ENCODE assay signal across 19 mouse cellular contexts in the genomic region with DNA sequence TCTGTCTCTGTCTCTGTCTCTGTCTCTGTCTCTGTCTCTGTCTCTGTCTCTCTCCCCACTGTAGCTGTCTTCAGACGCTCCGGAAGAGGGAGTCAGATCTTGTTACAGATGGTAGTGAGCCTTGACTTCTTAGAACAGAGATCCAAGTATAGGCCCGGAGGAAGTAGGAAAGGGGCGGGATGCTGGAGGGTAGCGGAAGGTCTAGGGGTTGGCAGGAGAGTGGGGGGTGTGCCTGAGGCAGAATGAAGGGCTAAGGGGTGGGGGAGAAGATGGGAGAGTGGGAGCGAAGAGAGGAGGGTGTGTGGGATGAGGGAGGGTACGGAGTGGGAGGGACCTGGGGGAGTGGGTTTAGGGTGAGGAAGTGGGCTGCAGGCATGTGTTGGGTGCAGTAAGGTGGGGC. TPM values are rescaled to one million over a fixed set of nuclear protein-coding genes. Genes with fewer than 3 reads are reported as not detected.
DNase-seq lines count a peak whose midpoint lies in the region; ATAC-seq and TF ChIP-seq lines count a peak whose summit lies in the region.
"Had no signal": no experiment of that assay in that cellular context is flagged by ENCODE, and none has a peak within 500 bp of the region (broad histone marks: within the 10 kb centered on the region; RNA-seq: fewer than 3 reads in every experiment).

No protein-coding gene starts in this region.

- TF ChIP-seq EP300 in stomach, postnatal 0 days (optimal IDR thresholded peaks at IDR 0.05): no peak

- H3K36me3 ChIP-seq in heart, embryonic 16.5 days (ENCODE audit: control insufficient read depth, insufficient read depth): no peaks in the 10 kb centered on the region
- no peaks in the 10 kb centered on the region for H3K36me3 ChIP-seq in kidney, embryonic 15.5 days
- H3K36me3 ChIP-seq in midbrain, embryonic 11.5 days (ENCODE audit: control insufficient read depth, insufficient read depth, low read length): no peaks in the 10 kb centered on the region
- H3K36me3 ChIP-seq in midbrain, embryonic 10.5 days: no peaks in the 10 kb centered on the region
- H3K36me3 ChIP-seq in stomach, postnatal 0 days (ENCODE audit: control insufficient read depth, insufficient read depth, low read length): no peaks in the 10 kb centered on the region
- H3K36me3 ChIP-seq: forebrain, embryonic 15.5 days; heart, embryonic 10.5 days; hindbrain, embryonic 10.5 days had no signal

- ATAC-seq in heart, embryonic 16.5 days (replicated peaks; ENCODE audit: extremely low read depth, insufficient read depth, low FRiP score): no peak
- 0 out of 2 replicates have a peak, but pooled peaks have one; percentile 22 for ATAC-seq in kidney, embryonic 15.5 days (replicated peaks; ENCODE audit: low FRiP score)
- no peak for ATAC-seq in midbrain, embryonic 11.5 days (ENCODE audit: low FRiP score)
- peak; percentile 16; the same call in 1 of the 2 replicates for ATAC-seq in stomach, postnatal 0 days (ENCODE audit: low FRiP score, low TSS enrichment)
- ATAC-seq: activated CD4-positive, CD25-positive, alpha-beta regulatory T cell, adult 4 months; forebrain, embryonic 15.5 days; Patski had no signal

- no peaks in the 10 kb centered on the region for H3K27me3 ChIP-seq in heart, embryonic 16.5 days (ENCODE audit: control insufficient read depth, insufficient read depth, low read length)
- H3K27me3 ChIP-seq in kidney, embryonic 15.5 days: no peaks in the 10 kb centered on the region
- no peaks in the 10 kb centered on the region for H3K27me3 ChIP-seq in midbrain, embryonic 11.5 days (ENCODE audit: control insufficient read depth, insufficient read depth, low read length)
- H3K27me3 ChIP-seq in midbrain, embryonic 10.5 days (ENCODE audit: low read depth, poor library complexity, severe bottlenecking): 0 out of 2 replicates have a peak, but pooled peaks cover 8% of the 10 kb centered on the region
- H3K27me3 ChIP-seq in stomach, postnatal 0 days (ENCODE audit: control insufficient read depth, insufficient read depth, low read length): no peaks in the 10 kb centered on the region
- H3K27me3 ChIP-seq: CH12.LX; forebrain, embryonic 15.5 days; Patski had no signal

- DNase-seq in heart, adult 8-10 months (ENCODE audit: low spot score): no peak
- no peak for DNase-seq in kidney, postnatal 10 days
- peak; percentile 23 for DNase-seq in midbrain, embryonic 11.5 days (ENCODE audit: low spot score, missing footprints)
- no peak for DNase-seq in midbrain, embryonic 10.5 days (ENCODE audit: low spot score)
- DNase-seq in stomach, postnatal 0 days (ENCODE audit: low spot score): no peak
- no peak for DNase-seq in adrenal gland, postnatal 14 days
- DNase-seq: adrenal gland, postnatal 25 days; cerebellum, adult 18-20 months; cerebellum, postnatal 10 days; gastrocnemius, postnatal 14 days had no signal

- no peak overlapping the region for H3K9ac ChIP-seq in heart, embryonic 16.5 days (ENCODE audit: low read length)
- H3K9ac ChIP-seq in kidney, embryonic 15.5 days: no peak overlapping the region
- H3K9ac ChIP-seq in midbrain, embryonic 11.5 days (ENCODE audit: low read length): no peak overlapping the region
- no peak overlapping the region for H3K9ac ChIP-seq in stomach, postnatal 0 days (ENCODE audit: low read length)
- H3K9ac ChIP-seq: forebrain, embryonic 15.5 days; hindbrain, embryonic 14.5 days had no signal

- no peak overlapping the region for H3K4me3 ChIP-seq in heart, embryonic 16.5 days (ENCODE audit: low read length)
- H3K4me3 ChIP-seq in kidney, embryonic 15.5 days (replicated peaks): no peak overlapping the region
- H3K4me3 ChIP-seq in midbrain, embryonic 11.5 days (ENCODE audit: low read depth, low read length): no peak overlapping the region
- H3K4me3 ChIP-seq in midbrain, embryonic 10.5 days: no peak overlapping the region
- H3K4me3 ChIP-seq in stomach, postnatal 0 days (ENCODE audit: low read depth, low read length): no peak overlapping the region
- H3K4me3 ChIP-seq: forebrain, embryonic 15.5 days; heart, embryonic 10.5 days; hindbrain, embryonic 10.5 days had no signal

- H3K4me1 ChIP-seq in heart, embryonic 16.5 days (ENCODE audit: control insufficient read depth, insufficient read depth, low read length): no peaks in the 10 kb centered on the region
- peaks cover 12% of the 10 kb centered on the region for H3K4me1 ChIP-seq in kidney, embryonic 15.5 days
- no peaks in the 10 kb centered on the region for H3K4me1 ChIP-seq in midbrain, embryonic 11.5 days (ENCODE audit: control insufficient read depth, insufficient read depth, low read length)
- peaks cover under 1% of the 10 kb centered on the region; the same call in 1 of the 2 replicates for H3K4me1 ChIP-seq in midbrain, embryonic 10.5 days
- H3K4me1 ChIP-seq in stomach, postnatal 0 days (replicated peaks; ENCODE audit: control insufficient read depth, insufficient read depth): no peaks in the 10 kb centered on the region
- H3K4me1 ChIP-seq: hindbrain, embryonic 10.5 days had no signal

- H3K27ac ChIP-seq in heart, embryonic 16.5 days (ENCODE audit: low read length): peak overlapping the region; percentile 10; the same call in 1 of the 2 replicates
- peak overlapping the region; percentile 37; the same call in 1 of the 2 replicates for H3K27ac ChIP-seq in kidney, embryonic 15.5 days
- H3K27ac ChIP-seq in midbrain, embryonic 11.5 days (ENCODE audit: low read depth, low read length): no peak overlapping the region
- no peak overlapping the region for H3K27ac ChIP-seq in midbrain, embryonic 10.5 days (replicated peaks)
- H3K27ac ChIP-seq in stomach, postnatal 0 days (replicated peaks): no peak overlapping the region
- H3K27ac ChIP-seq: forebrain, embryonic 15.5 days; heart, embryonic 10.5 days; hindbrain, embryonic 10.5 days; hindbrain, embryonic 14.5 days had no signal

- H3K9me3 ChIP-seq in heart, embryonic 16.5 days (replicated peaks; ENCODE audit: control insufficient read depth, low read length): no peaks in the 10 kb centered on the region
- no peaks in the 10 kb centered on the region for H3K9me3 ChIP-seq in kidney, embryonic 15.5 days (replicated peaks)
- no peaks in the 10 kb centered on the region for H3K9me3 ChIP-seq in midbrain, embryonic 11.5 days (ENCODE audit: control insufficient read depth, low read length)
- H3K9me3 ChIP-seq in midbrain, embryonic 10.5 days (replicated peaks): no peaks in the 10 kb centered on the region
- H3K9me3 ChIP-seq in stomach, postnatal 0 days (ENCODE audit: control insufficient read depth, low read length): no peaks in the 10 kb centered on the region
- H3K9me3 ChIP-seq: forebrain, embryonic 15.5 days; heart, embryonic 10.5 days; hindbrain, embryonic 10.5 days had no signal

- WGBS in heart, embryonic 16.5 days: 54% methylated on average over 7 of the region's 7 CpGs
- 29% methylated on average over 7 of the region's 7 CpGs for WGBS in kidney, embryonic 15.5 days
- 77% methylated on average over 7 of the region's 7 CpGs for WGBS in midbrain, embryonic 11.5 days
- WGBS in midbrain, embryonic 10.5 days: 78% methylated on average over 7 of the region's 7 CpGs
- 65% methylated on average over 7 of the region's 7 CpGs for WGBS in stomach, postnatal 0 days

- no peak for TF ChIP-seq CTCF in stomach, postnatal 0 days (IDR thresholded peaks at IDR 0.05; ENCODE audit: low read depth)

- H3K4me2 ChIP-seq in heart, embryonic 16.5 days (ENCODE audit: low read depth, low read length): no peak overlapping the region
- H3K4me2 ChIP-seq in kidney, embryonic 15.5 days: 0 out of 2 replicates have a peak overlapping the region, but pooled peaks have one; percentile 4
- no peak overlapping the region for H3K4me2 ChIP-seq in midbrain, embryonic 11.5 days
- no peak overlapping the region for H3K4me2 ChIP-seq in stomach, postnatal 0 days (replicated peaks; ENCODE audit: low read depth)
- H3K4me2 ChIP-seq: forebrain, embryonic 15.5 days; hindbrain, embryonic 14.5 days had no signal

RNA-seq across cellular contexts. Expression of gene Trpv2, which starts 8.5 kb away (rescaled TPM):
- 6.1 and 6.8 TPM in 2 replicates for polyA plus RNA-seq in heart, embryonic 16.5 days (2015; fragmentation: Nextera tagmentation; extraction: Ambion mirVana)
- total RNA-seq in heart, adult 8-10 months (2022): 1 to 10 TPM; 1.6 to 4.1 (median 1.8) TPM
- polyA plus RNA-seq in kidney, embryonic 15.5 days (2015; fragmentation: Nextera tagmentation; extraction: Ambion mirVana): 3.5 and 6.4 TPM in 2 replicates
- 4.9 and 5.4 TPM in 2 replicates for polyA plus RNA-seq in midbrain, embryonic 11.5 days (2014; fragmentation: Nextera tagmentation; extraction: Ambion mirVana)
- polyA plus RNA-seq in midbrain, embryonic 10.5 days (2016; fragmentation: Nextera tagmentation; extraction: Ambion mirVana): 3.5 and 6.4 TPM in 2 replicates
- polyA plus RNA-seq in stomach, postnatal 0 days (2015; fragmentation: Nextera tagmentation; extraction: Ambion mirVana): 9.6 and 11.0 TPM in 2 replicates
- total RNA-seq in adrenal gland, postnatal 14 days (2021): 3.8 and 5.1 TPM in 2 replicates

RNA-seq across cellular contexts. Expression of gene Ubb, which starts 14.8 kb away (rescaled TPM):
- 2,482 and 2,483 TPM in 2 replicates for polyA plus RNA-seq in heart, embryonic 16.5 days (2015; fragmentation: Nextera tagmentation; extraction: Ambion mirVana)
- 100 to 1,000 TPM; 692 to 761 (median 719) TPM for total RNA-seq in heart, adult 8-10 months (2022)
- 3,192 and 3,248 TPM in 2 replicates for polyA plus RNA-seq in kidney, embryonic 15.5 days (2015; fragmentation: Nextera tagmentation; extraction: Ambion mirVana)
- 3,727 and 3,899 TPM in 2 replicates for polyA plus RNA-seq in midbrain, embryonic 11.5 days (2014; fragmentation: Nextera tagmentation; extraction: Ambion mirVana)
- 3,322 and 3,606 TPM in 2 replicates for polyA plus RNA-seq in midbrain, embryonic 10.5 days (2016; fragmentation: Nextera tagmentation; extraction: Ambion mirVana)
- 1,850 and 1,934 TPM in 2 replicates for polyA plus RNA-seq in stomach, postnatal 0 days (2015; fragmentation: Nextera tagmentation; extraction: Ambion mirVana)
- total RNA-seq in adrenal gland, postnatal 14 days (2021): 1,185 and 1,189 TPM in 2 replicates

RNA-seq across cellular contexts. Expression of gene Cenpv, which starts 26.7 kb away (rescaled TPM):
- polyA plus RNA-seq in heart, embryonic 16.5 days (2015; fragmentation: Nextera tagmentation; extraction: Ambion mirVana): 18.0 and 21.4 TPM in 2 replicates
- 10 to 100 TPM; 21.2 to 27.5 (median 24.5) TPM for total RNA-seq in heart, adult 8-10 months (2022)
- polyA plus RNA-seq in kidney, embryonic 15.5 days (2015; fragmentation: Nextera tagmentation; extraction: Ambion mirVana): 19.4 and 20.0 TPM in 2 replicates
- polyA plus RNA-seq in midbrain, embryonic 11.5 days (2014; fragmentation: Nextera tagmentation; extraction: Ambion mirVana): 54.8 and 68.5 TPM in 2 replicates
- 41.7 and 53.7 TPM in 2 replicates for polyA plus RNA-seq in midbrain, embryonic 10.5 days (2016; fragmentation: Nextera tagmentation; extraction: Ambion mirVana)
- 17.8 and 18.6 TPM in 2 replicates for polyA plus RNA-seq in stomach, postnatal 0 days (2015; fragmentation: Nextera tagmentation; extraction: Ambion mirVana)
- total RNA-seq in adrenal gland, postnatal 14 days (2021): 40.5 and 50.7 TPM in 2 replicates

Comparison
In these comparisons a context has a peak if more than half of its experiments do, and no peak if none do; other contexts are left out.
1. ATAC-seq: peak in kidney, embryonic 15.5 days (single experiment) and stomach, postnatal 0 days (single experiment); none in heart, embryonic 16.5 days (single experiment) and midbrain, embryonic 11.5 days (single experiment).
2. H3K27ac ChIP-seq: peak in heart, embryonic 16.5 days (single experiment) and kidney, embryonic 15.5 days (single experiment); none in midbrain, embryonic 11.5 days (single experiment), midbrain, embryonic 10.5 days (single experiment) and stomach, postnatal 0 days (single experiment).